Mouse (Mus musculus): ENCODE measurements at regions not wholly inside any gene's neighbourhood (a gene's known extent, or its start where the extent isn't known, plus 50 kb on each side); places are given as distances from the start of the nearest gene placed in this dataset.
"Not testable (repeated sequence)": the region's sequence is repeated elsewhere in the genome, so short reads cannot be mapped to it uniquely, and the experiment has no call there.

- DNase-seq = peak in 1 of 2 experiments; percentile 1
- intact Hi-C loops (cut with DNase I) = loop anchor here (2.0 to 5.0 kb wide), 2 partner anchors 96 to 816 kb away; no protein-coding TSS in a partner anchor
Measured at GRCm38 (mm10) chrX:93888480-93888879, 56.5 kb upstream of the Pdk3 start.

- DNase-seq = no peak
- intact Hi-C loops (cut with DNase I) = loop anchor here (2.0 to 5.0 kb wide), 2 partner anchors 96 to 817 kb away; no protein-coding TSS in a partner anchor
Measured at GRCm38 (mm10) chrX:93888966-93889365, 57.0 kb upstream of the Pdk3 start.

- intact Hi-C loops (cut with DNase I) = loop anchor here (2.0 to 5.0 kb wide), 2 partner anchors 97 to 817 kb away; no protein-coding TSS in a partner anchor
- peak; percentile 84 to 86 for DNase-seq
Measured at GRCm38 (mm10) chrX:93889394-93890042, 57.5 kb upstream of the Pdk3 start.

DNA sequence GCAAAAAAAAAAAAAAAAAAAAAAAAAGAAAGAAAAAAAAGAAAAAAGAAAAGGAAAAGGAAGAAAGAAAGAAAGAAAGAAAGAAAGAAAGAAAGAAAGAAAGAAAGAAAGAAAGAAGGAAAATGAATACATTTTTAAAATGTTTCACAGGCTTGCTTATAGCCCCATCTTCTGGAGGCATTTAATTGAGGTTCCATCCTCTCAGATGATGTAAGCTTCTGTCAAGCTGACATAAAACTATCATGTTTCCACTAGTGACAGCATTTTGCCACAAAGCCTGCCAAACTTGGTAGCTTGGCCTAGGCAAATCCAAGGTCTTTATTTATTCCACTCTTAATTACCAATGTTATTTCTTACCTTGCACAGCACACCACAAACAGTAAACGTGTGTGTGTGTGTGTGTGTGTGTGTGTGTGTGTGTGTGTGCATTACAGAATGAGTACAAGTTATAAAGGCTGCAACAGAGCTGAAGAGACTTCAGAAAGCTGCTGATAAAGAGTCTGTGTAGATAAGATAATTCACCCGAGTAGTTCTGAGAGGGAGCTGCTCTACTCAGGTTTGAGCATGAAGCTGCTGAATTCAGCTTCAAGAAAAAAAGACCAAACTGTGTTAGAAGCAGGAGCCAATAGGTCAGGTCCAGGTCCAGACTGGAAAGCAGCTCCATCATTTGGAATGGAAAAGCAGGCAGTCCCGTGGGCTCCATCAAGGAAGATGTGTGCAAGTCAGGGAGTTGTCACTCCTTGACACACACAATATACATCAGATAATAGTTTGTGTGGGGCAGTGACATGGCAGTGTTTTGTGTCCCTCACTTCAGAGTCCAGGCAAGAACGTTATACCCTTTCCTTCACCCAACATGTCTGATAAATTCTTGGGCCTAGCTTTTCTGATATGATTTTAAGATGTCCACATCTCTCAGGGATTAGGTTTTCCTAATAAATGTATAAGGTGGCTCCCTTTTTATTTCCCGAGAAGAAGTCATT lies 65.1 kb upstream of the Pdk3 start:
- intact Hi-C loops (cut with DNase I) = no loop called here

DNA sequence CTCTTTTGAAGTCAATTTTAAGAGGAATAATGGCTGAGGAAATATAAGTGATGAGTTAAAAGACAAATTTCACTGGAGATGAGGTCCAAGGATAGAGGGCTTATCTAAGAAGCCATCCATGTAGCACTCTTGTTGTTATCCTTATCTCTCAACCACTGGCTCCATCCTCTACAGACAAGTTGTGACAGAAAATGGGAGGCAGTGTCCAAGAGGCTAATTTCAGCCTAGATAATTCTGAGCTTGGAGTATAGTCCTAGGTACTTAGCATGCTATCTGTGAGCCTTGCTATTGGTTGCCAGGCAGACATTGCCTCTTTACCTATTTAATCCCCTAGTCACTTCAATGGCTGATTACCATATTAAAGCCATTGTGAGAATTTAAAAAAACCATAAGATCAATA lies 65.2 kb upstream of the AU015836 start:
- DNase-seq = no peak
- intact Hi-C loops (cut with DNase I) = no loop called here

More for the DNA sequence above, 65.1 kb upstream of the Pdk3 start:
- no peak for DNase-seq

- DNase-seq = no peak
- intact Hi-C loops (cut with DNase I) = no loop called here
Measured at GRCm38 (mm10) chrX:93905531-93905930, 62.9 kb upstream of the AU015836 start.

- peak; percentile 60 to 67 for DNase-seq
- intact Hi-C loops (cut with DNase I) = no loop called here
Measured at GRCm38 (mm10) chrX:93911087-93911840, 57.2 kb upstream of the AU015836 start.

DNA sequence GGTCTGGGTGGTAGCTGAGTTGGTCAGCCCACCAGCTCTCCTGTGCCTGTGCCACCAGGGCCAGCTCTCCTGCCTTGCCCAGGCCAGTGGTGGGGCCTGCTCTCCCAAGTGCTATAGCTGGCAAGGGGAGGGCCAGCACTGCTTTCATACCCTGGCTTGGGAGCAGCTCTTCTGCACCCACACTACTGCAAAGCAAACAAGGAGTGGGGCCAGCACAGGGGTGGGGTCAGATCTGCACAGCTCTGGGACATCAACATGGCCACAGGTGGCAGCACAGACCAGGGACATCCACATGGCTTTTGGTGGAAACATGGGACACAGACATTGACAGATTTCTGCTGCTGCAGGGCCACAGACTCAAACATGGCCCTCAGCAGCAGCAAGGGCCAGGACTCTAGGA lies 52.9 kb upstream of the AU015836 start:
- no peak for DNase-seq
- intact Hi-C loops (cut with DNase I) = no loop called here

- intact Hi-C loops (cut with DNase I); DNase-seq: not testable (repeated sequence)
Measured at GRCm38 (mm10) chrX:93917367-93917766, 51.1 kb upstream of the AU015836 start.

Data from heart, postnatal 10 days (tissue).